Mouse (Mus musculus): ENCODE results near the gene 1110051M20Rik. TPM values are rescaled to one million over a fixed set of nuclear protein-coding genes. Genes with fewer than 3 reads are reported as not detected.

1110051M20Rik gene
- polyA plus RNA-seq, 1 experiment = 10.3 TPM

DNA sequence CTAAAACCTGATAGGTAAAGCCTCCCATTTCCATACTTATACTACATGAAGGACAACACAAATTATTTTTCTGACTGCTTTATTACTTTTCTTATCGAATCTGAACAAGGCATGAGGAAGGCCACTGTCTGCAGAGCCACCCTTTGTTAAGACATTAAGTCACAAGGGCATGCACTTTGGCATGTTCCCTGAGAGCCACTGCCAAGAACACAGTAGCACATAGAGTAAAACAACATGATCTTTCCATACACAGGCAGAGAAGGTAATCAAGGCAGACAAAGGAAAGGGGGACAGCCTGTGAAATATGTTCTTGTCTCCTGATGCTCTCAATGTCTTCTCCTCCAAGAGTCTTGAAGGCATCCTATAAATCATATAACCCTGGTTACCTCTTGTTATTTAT is 30.7 kb downstream of the 1110051M20Rik start:
- no peaks in the 10 kb centered on the region for H3K4me1 ChIP-seq (replicated peaks; ENCODE audit: control insufficient read depth, insufficient read depth, low read length)
- no peaks in the 10 kb centered on the region for H3K36me3 ChIP-seq (ENCODE audit: control insufficient read depth, insufficient read depth, low read length)
- TF ChIP-seq CTCF (IDR thresholded peaks at IDR 0.05; ENCODE audit: borderline replicate concordance, control insufficient read depth, extremely low read depth, insufficient read depth, low read length, poor library complexity) (no peak), POLR2A (IDR thresholded peaks at IDR 0.05; ENCODE audit: control insufficient read depth, extremely low read depth, insufficient read depth, low read length, poor library complexity) (no peak)
- 83% methylated on average over 1 of the region's 1 CpGs for WGBS
- H3K27me3 ChIP-seq (ENCODE audit: control insufficient read depth, insufficient read depth, low read length) = no peaks in the 10 kb centered on the region
- no peak for DNase-seq
- H3K27ac ChIP-seq (ENCODE audit: control insufficient read depth, insufficient read depth, low read length) = no peak overlapping the region
- H3K4me3 ChIP-seq (ENCODE audit: control insufficient read depth, insufficient read depth, low read length) = no peak overlapping the region

- Histone ChIP-seq H3K36me3 (ENCODE audit: control insufficient read depth, insufficient read depth, low read length) (no peaks in the 10 kb centered on the region), H3K27ac (ENCODE audit: control insufficient read depth, insufficient read depth, low read length) (no peak overlapping the region), H3K4me3 (ENCODE audit: control insufficient read depth, insufficient read depth, low read length) (no peak overlapping the region), H3K27me3 (ENCODE audit: control insufficient read depth, insufficient read depth, low read length) (no peaks in the 10 kb centered on the region), H3K4me1 (replicated peaks; ENCODE audit: control insufficient read depth, insufficient read depth, low read length) (no peaks in the 10 kb centered on the region)
- DNase-seq = no peak
- WGBS = 83% methylated on average over 5 of the region's 5 CpGs
- no peak for TF ChIP-seq CTCF (IDR thresholded peaks at IDR 0.05; ENCODE audit: borderline replicate concordance, control insufficient read depth, extremely low read depth, insufficient read depth, low read length, poor library complexity)
- no peak for TF ChIP-seq POLR2A (IDR thresholded peaks at IDR 0.05; ENCODE audit: control insufficient read depth, extremely low read depth, insufficient read depth, low read length, poor library complexity)
Observed at GRCm38 (mm10) chr2:91412361-91412760, 32.1 kb downstream of the 1110051M20Rik start.

- WGBS = 97% methylated on average over 2 of the region's 2 CpGs
- DNase-seq = no peak
- no peaks in the 10 kb centered on the region for H3K36me3 ChIP-seq (ENCODE audit: control insufficient read depth, insufficient read depth, low read length)
- no peak overlapping the region for H3K4me3 ChIP-seq (ENCODE audit: control insufficient read depth, insufficient read depth, low read length)
- TF ChIP-seq CTCF (IDR thresholded peaks at IDR 0.05; ENCODE audit: borderline replicate concordance, control insufficient read depth, extremely low read depth, insufficient read depth, low read length, poor library complexity) = no peak
- TF ChIP-seq POLR2A (IDR thresholded peaks at IDR 0.05; ENCODE audit: control insufficient read depth, extremely low read depth, insufficient read depth, low read length, poor library complexity) = no peak
- no peaks in the 10 kb centered on the region for H3K27me3 ChIP-seq (ENCODE audit: control insufficient read depth, insufficient read depth, low read length)
- no peak overlapping the region for H3K27ac ChIP-seq (ENCODE audit: control insufficient read depth, insufficient read depth, low read length)
- no peaks in the 10 kb centered on the region for H3K4me1 ChIP-seq (replicated peaks; ENCODE audit: control insufficient read depth, insufficient read depth, low read length)
Observed at GRCm38 (mm10) chr2:91411473-91411872, 33.0 kb downstream of the 1110051M20Rik start.

GRCm38 (mm10) chr2:91408031-91408430 is 36.5 kb downstream of the 1110051M20Rik start:
- Histone ChIP-seq H3K36me3 (ENCODE audit: control insufficient read depth, insufficient read depth, low read length) (no peaks in the 10 kb centered on the region), H3K27me3 (ENCODE audit: control insufficient read depth, insufficient read depth, low read length) (no peaks in the 10 kb centered on the region), H3K27ac (ENCODE audit: control insufficient read depth, insufficient read depth, low read length) (no peak overlapping the region), H3K4me1 (replicated peaks; ENCODE audit: control insufficient read depth, insufficient read depth, low read length) (no peaks in the 10 kb centered on the region), H3K4me3 (ENCODE audit: control insufficient read depth, insufficient read depth, low read length) (no peak overlapping the region)
- DNase-seq = no peak
- WGBS = 98% methylated on average over 2 of the region's 2 CpGs
- TF ChIP-seq CTCF (IDR thresholded peaks at IDR 0.05; ENCODE audit: borderline replicate concordance, control insufficient read depth, extremely low read depth, insufficient read depth, low read length, poor library complexity) (no peak), POLR2A (IDR thresholded peaks at IDR 0.05; ENCODE audit: control insufficient read depth, extremely low read depth, insufficient read depth, low read length, poor library complexity) (no peak)

DNA sequence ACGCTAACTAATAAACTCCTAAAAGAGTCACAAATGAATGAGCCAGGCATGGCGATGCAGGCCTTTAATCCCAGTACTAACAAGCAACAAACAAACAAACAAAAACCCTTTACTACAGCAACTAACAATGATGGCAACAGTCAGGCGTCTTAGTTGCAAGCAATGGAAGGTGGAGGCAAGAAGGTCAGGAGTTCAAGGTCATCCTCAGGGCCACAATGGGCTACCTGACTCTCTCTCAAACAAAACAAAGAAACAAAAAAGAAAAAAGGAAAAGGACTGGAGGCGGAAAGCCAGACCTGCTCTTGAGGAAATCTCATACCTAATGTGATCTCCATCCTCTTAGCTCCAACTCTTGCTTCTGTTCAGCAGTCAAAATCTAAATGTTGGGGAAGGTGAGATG is 39.4 kb downstream of the 1110051M20Rik start:
- over 99% methylated on average over 4 of the region's 4 CpGs for WGBS
- H3K27ac ChIP-seq (ENCODE audit: control insufficient read depth, insufficient read depth, low read length) = no peak overlapping the region
- H3K36me3 ChIP-seq (ENCODE audit: control insufficient read depth, insufficient read depth, low read length) = no peaks in the 10 kb centered on the region
- no peaks in the 10 kb centered on the region for H3K27me3 ChIP-seq (ENCODE audit: control insufficient read depth, insufficient read depth, low read length)
- H3K4me3 ChIP-seq (ENCODE audit: control insufficient read depth, insufficient read depth, low read length) = no peak overlapping the region
- no peaks in the 10 kb centered on the region for H3K4me1 ChIP-seq (replicated peaks; ENCODE audit: control insufficient read depth, insufficient read depth, low read length)
- TF ChIP-seq POLR2A (IDR thresholded peaks at IDR 0.05; ENCODE audit: control insufficient read depth, extremely low read depth, insufficient read depth, low read length, poor library complexity) (no peak), CTCF (IDR thresholded peaks at IDR 0.05; ENCODE audit: borderline replicate concordance, control insufficient read depth, extremely low read depth, insufficient read depth, low read length, poor library complexity) (no peak)
- DNase-seq = no peak

DNA sequence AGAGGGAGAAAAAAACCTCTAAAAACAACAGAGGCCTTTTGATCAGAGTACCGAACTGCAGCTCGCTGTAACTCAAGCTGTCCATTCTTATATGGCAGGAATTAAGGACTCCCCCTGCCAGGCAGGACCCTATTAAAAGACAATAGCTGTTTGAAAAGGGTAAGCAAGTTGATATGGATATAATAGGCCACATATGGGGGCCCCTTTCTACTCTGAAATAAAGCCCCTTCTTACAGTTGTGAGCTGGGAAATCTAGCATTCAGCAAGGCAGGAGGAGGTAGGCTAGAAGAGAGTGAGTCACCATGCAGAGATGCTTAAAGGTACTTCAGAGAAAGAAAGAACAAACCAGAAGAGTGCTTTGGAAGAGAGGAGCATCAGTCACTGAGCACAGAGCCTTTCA is 44.8 kb downstream of the 1110051M20Rik start:
- Histone ChIP-seq H3K27me3 (ENCODE audit: control insufficient read depth, insufficient read depth, low read length) (no peaks in the 10 kb centered on the region), H3K27ac (ENCODE audit: control insufficient read depth, insufficient read depth, low read length) (no peak overlapping the region), H3K4me3 (ENCODE audit: control insufficient read depth, insufficient read depth, low read length) (no peak overlapping the region), H3K36me3 (ENCODE audit: control insufficient read depth, insufficient read depth, low read length) (no peaks in the 10 kb centered on the region), H3K4me1 (replicated peaks; ENCODE audit: control insufficient read depth, insufficient read depth, low read length) (no peaks in the 10 kb centered on the region)
- DNase-seq = no peak
- TF ChIP-seq CTCF (IDR thresholded peaks at IDR 0.05; ENCODE audit: borderline replicate concordance, control insufficient read depth, extremely low read depth, insufficient read depth, low read length, poor library complexity) (no peak), POLR2A (IDR thresholded peaks at IDR 0.05; ENCODE audit: control insufficient read depth, extremely low read depth, insufficient read depth, low read length, poor library complexity) (no peak)
- WGBS = 89% methylated on average over 2 of the region's 2 CpGs

- TF ChIP-seq CTCF (IDR thresholded peaks at IDR 0.05; ENCODE audit: borderline replicate concordance, control insufficient read depth, extremely low read depth, insufficient read depth, low read length, poor library complexity) = no peak
- TF ChIP-seq POLR2A (IDR thresholded peaks at IDR 0.05; ENCODE audit: control insufficient read depth, extremely low read depth, insufficient read depth, low read length, poor library complexity) = no peak
- 72% methylated on average over 3 of the region's 3 CpGs for WGBS
Observed at GRCm38 (mm10) chr2:91399168-91399567, 45.3 kb downstream of the 1110051M20Rik start.

More at GRCm38 (mm10) chr2:91399168-91399567, 45.3 kb downstream of the 1110051M20Rik start:
- no peaks in the 10 kb centered on the region for H3K36me3 ChIP-seq (ENCODE audit: control insufficient read depth, insufficient read depth, low read length)
- no peaks in the 10 kb centered on the region for H3K4me1 ChIP-seq (replicated peaks; ENCODE audit: control insufficient read depth, insufficient read depth, low read length)
- H3K4me3 ChIP-seq (ENCODE audit: control insufficient read depth, insufficient read depth, low read length) = no peak overlapping the region
- no peak overlapping the region for H3K27ac ChIP-seq (ENCODE audit: control insufficient read depth, insufficient read depth, low read length)
- no peak for DNase-seq
- H3K27me3 ChIP-seq (ENCODE audit: control insufficient read depth, insufficient read depth, low read length) = no peaks in the 10 kb centered on the region
